Comparison of ENCODE assay signal across 9 mouse cellular contexts in the genomic region with DNA sequence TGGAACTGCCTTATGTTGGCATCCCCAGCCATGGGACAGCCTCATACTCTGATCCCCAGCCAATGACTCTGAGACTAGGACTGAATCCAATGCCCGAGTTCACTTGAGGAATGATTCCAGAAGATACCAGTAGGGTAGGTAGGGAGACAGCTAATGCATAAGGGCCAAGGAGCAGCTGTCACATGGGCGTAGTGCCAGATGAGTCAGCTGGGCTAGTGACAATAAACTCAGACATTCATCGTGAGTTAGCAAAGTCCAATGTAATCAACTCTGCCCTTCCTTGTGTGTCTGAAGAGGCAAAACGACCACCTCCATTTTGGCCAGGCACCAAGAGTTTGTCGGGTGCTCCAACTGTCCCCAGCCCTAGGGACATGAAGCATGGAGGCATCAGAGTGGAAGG.
DNase-seq lines count a peak whose midpoint lies in the region; ATAC-seq and TF ChIP-seq lines count a peak whose summit lies in the region.
"Had no signal": no experiment of that assay in that cellular context is flagged by ENCODE, and none has a peak within 500 bp of the region (broad histone marks: within the 10 kb centered on the region; RNA-seq: fewer than 3 reads in every experiment).

No protein-coding gene starts in this region.

- peak; percentile 47 for DNase-seq in limb, embryonic 14.5 days (ENCODE audit: low spot score)
- no peak for DNase-seq in limb, embryonic 10.5 days (ENCODE audit: low spot score)
- peak; percentile 92 for DNase-seq in adrenal gland, adult 2 months
- peak; percentile 93 to 94 for DNase-seq in cerebellum, postnatal 36 days
- DNase-seq in kidney, adult 9 months: peak; percentile 43
- no peak for DNase-seq in embryo, embryonic 10.5 days (ENCODE audit: low spot score)

- no peaks in the 10 kb centered on the region for H3K9me3 ChIP-seq in limb, embryonic 14.5 days (ENCODE audit: control insufficient read depth, low read length)
- no peaks in the 10 kb centered on the region for H3K9me3 ChIP-seq in limb, embryonic 10.5 days (replicated peaks)

- ATAC-seq in limb, embryonic 14.5 days (ENCODE audit: low FRiP score, low read depth): no peak
- ATAC-seq in CD4-positive, CD25-positive, alpha-beta regulatory T cell, adult 4 months: no peak
- ATAC-seq in erythroblast, adult 5-6 weeks (replicated peaks; ENCODE audit: low FRiP score, poor library complexity, severe bottlenecking): no peak

- no peaks in the 10 kb centered on the region for H3K36me3 ChIP-seq in limb, embryonic 14.5 days (ENCODE audit: control insufficient read depth, insufficient read depth, low read length)
- no peaks in the 10 kb centered on the region for H3K36me3 ChIP-seq in limb, embryonic 10.5 days

- H3K4me2 ChIP-seq in limb, embryonic 14.5 days (replicated peaks; ENCODE audit: low read depth, low read length, severe bottlenecking): no peak overlapping the region

- H3K27me3 ChIP-seq in limb, embryonic 14.5 days (ENCODE audit: control insufficient read depth, insufficient read depth, low read length): no peaks in the 10 kb centered on the region
- H3K27me3 ChIP-seq in limb, embryonic 10.5 days (ENCODE audit: low read depth, poor library complexity, severe bottlenecking): no peaks in the 10 kb centered on the region

- WGBS in limb, embryonic 14.5 days: 64% methylated on average over 5 of the region's 5 CpGs
- 85% methylated on average over 5 of the region's 5 CpGs for WGBS in limb, embryonic 10.5 days

- no peaks in the 10 kb centered on the region for H3K4me1 ChIP-seq in limb, embryonic 14.5 days (ENCODE audit: control insufficient read depth, insufficient read depth, low read length)
- peaks cover 2% of the 10 kb centered on the region; the same call in 1 of the 2 replicates for H3K4me1 ChIP-seq in limb, embryonic 10.5 days

- no peak overlapping the region for H3K4me3 ChIP-seq in limb, embryonic 14.5 days (replicated peaks; ENCODE audit: low read length)
- no peak overlapping the region for H3K4me3 ChIP-seq in limb, embryonic 10.5 days

- no peak for TF ChIP-seq POLR2A in limb, embryonic 14.5 days (IDR thresholded peaks at IDR 0.05; ENCODE audit: borderline replicate concordance, extremely low read depth, insufficient read depth, insufficient read length)

- no peak overlapping the region for H3K27ac ChIP-seq in limb, embryonic 14.5 days (replicated peaks; ENCODE audit: low read depth, low read length)
- H3K27ac ChIP-seq in limb, embryonic 10.5 days: no peak overlapping the region
- H3K27ac ChIP-seq: macrophage had no signal

- no peak overlapping the region for H3K9ac ChIP-seq in limb, embryonic 14.5 days (ENCODE audit: low read depth, low read length, severe bottlenecking)

Comparison
In these comparisons a context has a peak if more than half of its experiments do, and no peak if none do; other contexts are left out.
1. DNase-seq: peak in limb, embryonic 14.5 days (single experiment), adrenal gland, adult 2 months (single experiment), cerebellum, postnatal 36 days (2 of 2) and kidney, adult 9 months (single experiment); none in limb, embryonic 10.5 days (single experiment) and embryo, embryonic 10.5 days (single experiment).